Mouse (Mus musculus) layer of hippocampus, adult 9-11 months (tissue): ENCODE results near the gene Cdh15.

Source experiments
- DNase-seq: peaks from one replicate; pipeline ENCODE4 v3.0.0; 2022

The Cdh15 gene

GRCm38 (mm10) chr8:122847829-122848561 lies at the start of gene Cdh15:
TSS of gene Cdh15 (plus strand) at chr8:122847966.
- DNase-seq, result peak; percentile 42

GRCm38 (mm10) chr8:122803906-122804761 lies 43.6 kb upstream of the Cdh15 start:
- DNase-seq, result peak; percentile 24

- DNase-seq, result peak; percentile 30
Observed at GRCm38 (mm10) chr8:122805349-122805748, 42.4 kb upstream of the Cdh15 start.

GRCm38 (mm10) chr8:122806956-122807538 lies 40.7 kb upstream of the Cdh15 start:
- no peak for DNase-seq

GRCm38 (mm10) chr8:122807907-122808306 lies 39.9 kb upstream of the Cdh15 start:
- DNase-seq, result no peak

GRCm38 (mm10) chr8:122810376-122810775 lies 37.4 kb upstream of the Cdh15 start:
- DNase-seq, result no peak

- DNase-seq, result no peak
Observed at GRCm38 (mm10) chr8:122811870-122812494, 35.8 kb upstream of the Cdh15 start.

GRCm38 (mm10) chr8:122812610-122813250 lies 35.0 kb upstream of the Cdh15 start:
- no peak for DNase-seq

- peak; percentile 45 for DNase-seq
Observed at GRCm38 (mm10) chr8:122814608-122815007, 33.2 kb upstream of the Cdh15 start.

GRCm38 (mm10) chr8:122816965-122817364 lies 30.8 kb upstream of the Cdh15 start:
- DNase-seq, result no peak

- no peak for DNase-seq
Observed at GRCm38 (mm10) chr8:122817724-122818496, 29.9 kb upstream of the Cdh15 start.

GRCm38 (mm10) chr8:122819776-122820175 lies 28.0 kb upstream of the Cdh15 start:
- DNase-seq, result no peak

- no peak for DNase-seq
Observed at GRCm38 (mm10) chr8:122824571-122824970, 23.2 kb upstream of the Cdh15 start.

- DNase-seq, result no peak
Observed at GRCm38 (mm10) chr8:122824986-122825385, 22.8 kb upstream of the Cdh15 start.

- no peak for DNase-seq
Observed at GRCm38 (mm10) chr8:122825408-122825807, 22.4 kb upstream of the Cdh15 start.

GRCm38 (mm10) chr8:122829396-122829795 lies 18.4 kb upstream of the Cdh15 start:
- DNase-seq, result no peak

GRCm38 (mm10) chr8:122830349-122831061 lies 17.3 kb upstream of the Cdh15 start:
- peak; percentile 81 for DNase-seq

- DNase-seq, result no peak
Observed at GRCm38 (mm10) chr8:122834416-122834815, 13.3 kb upstream of the Cdh15 start.

- peak; percentile 56 for DNase-seq
Observed at GRCm38 (mm10) chr8:122834971-122835370, 12.8 kb upstream of the Cdh15 start.

GRCm38 (mm10) chr8:122836199-122836598 lies 11.6 kb upstream of the Cdh15 start:
- DNase-seq, result no peak

GRCm38 (mm10) chr8:122836696-122837095 lies 11.1 kb upstream of the Cdh15 start:
- no peak for DNase-seq
